Mouse (Mus musculus): ENCODE data around the gene Zfp219. TPM values are rescaled to one million over a fixed set of nuclear protein-coding genes. Genes with fewer than 3 reads are reported as not detected.
A peak's percentile ranks its signal among the peaks of the same experiment; 100 is the strongest.

Zfp219 gene
- polyA plus RNA-seq, 1 experiment from 2014 or later = 32.2 TPM

DNA sequence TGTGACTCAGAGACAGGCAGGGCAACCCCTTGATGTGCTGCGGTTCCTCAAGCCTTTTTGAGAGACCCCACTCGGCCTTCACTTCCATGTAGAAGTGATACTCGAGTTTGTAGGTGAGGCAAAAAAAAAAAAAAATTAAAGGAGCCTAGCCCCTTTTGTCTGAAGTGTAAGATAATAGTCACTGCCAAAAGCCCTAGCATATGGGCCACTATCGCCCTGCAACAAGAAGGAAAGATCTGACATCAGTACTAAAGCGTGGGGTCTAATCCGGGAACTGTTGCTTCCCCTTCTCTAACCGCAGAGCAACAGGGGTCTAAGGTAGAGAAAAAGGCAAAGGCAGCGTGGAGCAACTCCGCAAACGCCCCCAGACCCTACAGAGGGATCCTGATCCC is 36.7 kb downstream of the Zfp219 start:
- Histone ChIP-seq H3K9me3 (ENCODE audit: control insufficient read depth, low read length) (no peaks in the 10 kb centered on the region), H3K4me1 (replicated peaks; ENCODE audit: control insufficient read depth, insufficient read depth, low read length) (peaks cover 27% of the 10 kb centered on the region), H3K4me2 (ENCODE audit: low read length) (peak overlapping the region; percentile 83), H3K4me3 (replicated peaks; ENCODE audit: low read length) (peak overlapping the region; percentile 62), H3K27me3 (replicated peaks; ENCODE audit: control insufficient read depth, insufficient read depth, low read length) (no peaks in the 10 kb centered on the region), H3K9ac (replicated peaks; ENCODE audit: low read depth, low read length) (peak overlapping the region; percentile 89), H3K27ac (ENCODE audit: low read length) (peak overlapping the region; percentile 88), H3K36me3 (ENCODE audit: control insufficient read depth, insufficient read depth) (no peaks in the 10 kb centered on the region)
- WGBS = 6% methylated on average over 10 of the region's 10 CpGs
- no peak for ATAC-seq

DNA sequence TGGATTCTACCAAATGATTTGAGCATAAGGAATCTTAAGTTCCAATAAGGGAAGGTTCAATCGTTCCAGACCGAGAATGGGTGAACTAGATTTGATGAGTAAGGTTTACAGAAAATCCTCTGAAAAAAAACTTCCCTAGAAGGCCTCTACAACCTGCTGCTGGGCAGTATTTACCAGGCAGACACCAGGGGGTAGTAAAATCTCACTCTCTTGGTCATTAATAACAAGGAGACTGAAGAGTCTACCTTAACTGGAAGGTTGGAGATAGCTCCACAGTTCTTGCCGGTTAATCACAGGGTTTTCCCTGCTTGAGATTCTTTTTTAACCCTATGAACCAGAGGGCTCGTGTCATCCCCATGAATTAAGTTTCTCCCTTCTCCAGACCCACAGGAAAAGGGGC is 37.3 kb downstream of the Zfp219 start:
- 59% methylated on average over 4 of the region's 4 CpGs for WGBS
- Histone ChIP-seq H3K4me3 (replicated peaks; ENCODE audit: low read length) (no peak overlapping the region), H3K27me3 (replicated peaks; ENCODE audit: control insufficient read depth, insufficient read depth, low read length) (no peaks in the 10 kb centered on the region), H3K4me2 (ENCODE audit: low read length) (no peak overlapping the region), H3K9ac (replicated peaks; ENCODE audit: low read depth, low read length) (no peak overlapping the region), H3K4me1 (replicated peaks; ENCODE audit: control insufficient read depth, insufficient read depth, low read length) (peaks cover 27% of the 10 kb centered on the region), H3K36me3 (ENCODE audit: control insufficient read depth, insufficient read depth) (no peaks in the 10 kb centered on the region), H3K27ac (ENCODE audit: low read length) (no peak overlapping the region), H3K9me3 (ENCODE audit: control insufficient read depth, low read length) (no peaks in the 10 kb centered on the region)
- no peak for ATAC-seq

DNA sequence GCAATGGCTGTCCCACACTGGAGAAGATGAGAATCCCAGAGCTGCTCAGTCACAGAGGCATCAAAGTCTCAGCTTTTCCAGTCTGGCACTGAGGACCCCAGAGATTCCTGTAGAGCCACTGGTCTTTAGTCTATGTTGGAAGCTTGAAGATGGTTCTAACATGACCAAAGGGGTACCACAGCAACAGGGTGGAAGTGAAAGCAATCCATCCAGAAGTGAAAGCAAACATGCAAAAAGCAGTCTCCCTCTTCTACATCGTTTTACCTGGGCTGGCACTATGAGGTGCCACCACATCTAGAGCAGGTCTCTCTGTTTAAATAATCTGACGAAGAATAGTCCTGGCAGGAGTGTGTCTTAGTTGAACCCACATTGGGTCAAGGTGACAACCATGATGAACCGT is 41.3 kb downstream of the Zfp219 start:
- Histone ChIP-seq H3K4me3 (replicated peaks; ENCODE audit: low read length) (no peak overlapping the region), H3K27ac (ENCODE audit: low read length) (no peak overlapping the region), H3K9me3 (ENCODE audit: control insufficient read depth, low read length) (no peaks in the 10 kb centered on the region), H3K4me2 (ENCODE audit: low read length) (no peak overlapping the region), H3K9ac (replicated peaks; ENCODE audit: low read depth, low read length) (no peak overlapping the region), H3K27me3 (replicated peaks; ENCODE audit: control insufficient read depth, insufficient read depth, low read length) (no peaks in the 10 kb centered on the region), H3K36me3 (ENCODE audit: control insufficient read depth, insufficient read depth) (no peaks in the 10 kb centered on the region), H3K4me1 (replicated peaks; ENCODE audit: control insufficient read depth, insufficient read depth, low read length) (peaks cover 7% of the 10 kb centered on the region)
- 92% methylated on average over 3 of the region's 3 CpGs for WGBS
- no peak for ATAC-seq

DNA sequence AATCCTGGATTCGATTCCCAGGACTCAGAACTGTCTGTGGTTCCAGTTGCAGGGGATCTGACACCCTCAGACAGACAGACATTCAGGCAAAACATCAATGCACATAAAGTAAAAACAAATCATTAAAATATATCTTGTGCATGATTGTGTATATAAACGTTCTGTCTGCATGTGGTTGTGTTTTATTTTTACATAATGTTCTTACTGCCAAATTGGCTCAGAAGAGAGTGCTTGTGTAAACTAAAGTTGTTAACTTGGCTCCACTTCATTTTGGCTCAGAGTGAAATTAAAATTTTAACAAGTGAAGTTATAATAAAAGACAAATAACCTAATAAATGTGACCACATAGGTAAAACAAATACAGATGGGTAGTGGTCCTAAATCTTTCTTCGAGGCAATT is 53.1 kb downstream of the Zfp219 start:
- no peaks in the 10 kb centered on the region for H3K27me3 ChIP-seq (replicated peaks; ENCODE audit: control insufficient read depth, insufficient read depth, low read length)
- no peak overlapping the region for H3K4me2 ChIP-seq (ENCODE audit: low read length)
- ATAC-seq = no peak
- H3K9me3 ChIP-seq (ENCODE audit: control insufficient read depth, low read length) = no peaks in the 10 kb centered on the region
- H3K4me1 ChIP-seq (replicated peaks; ENCODE audit: control insufficient read depth, insufficient read depth, low read length) = no peaks in the 10 kb centered on the region
- no peak overlapping the region for H3K27ac ChIP-seq (ENCODE audit: low read length)
- H3K9ac ChIP-seq (replicated peaks; ENCODE audit: low read depth, low read length) = no peak overlapping the region
- WGBS = 62% methylated on average over 3 of the region's 3 CpGs
- H3K4me3 ChIP-seq (replicated peaks; ENCODE audit: low read length) = no peak overlapping the region
- no peaks in the 10 kb centered on the region for H3K36me3 ChIP-seq (ENCODE audit: control insufficient read depth, insufficient read depth)

- 83% methylated on average over 2 of the region's 2 CpGs for WGBS
- Histone ChIP-seq H3K27ac (ENCODE audit: low read length) (no peak overlapping the region), H3K4me1 (replicated peaks; ENCODE audit: control insufficient read depth, insufficient read depth, low read length) (no peaks in the 10 kb centered on the region), H3K36me3 (ENCODE audit: control insufficient read depth, insufficient read depth) (no peaks in the 10 kb centered on the region), H3K9ac (replicated peaks; ENCODE audit: low read depth, low read length) (no peak overlapping the region), H3K9me3 (ENCODE audit: control insufficient read depth, low read length) (no peaks in the 10 kb centered on the region), H3K27me3 (replicated peaks; ENCODE audit: control insufficient read depth, insufficient read depth, low read length) (no peaks in the 10 kb centered on the region), H3K4me2 (ENCODE audit: low read length) (no peak overlapping the region), H3K4me3 (replicated peaks; ENCODE audit: low read length) (no peak overlapping the region)
- no peak for ATAC-seq
Observed at GRCm38 (mm10) chr14:51960316-51960715, 60.2 kb downstream of the Zfp219 start.

Other genes starting within 250 kb of the Zfp219 start
- gene Ang4, start 247.1 kb downstream of the Zfp219 start, polyA plus RNA-seq (2015; fragmentation: Nextera tagmentation; extraction: Ambion mirVana) = not detected in 2 replicates
- not detected in 2 replicates for gene AY358078, start 220.7 kb downstream of the Zfp219 start, polyA plus RNA-seq (2015; fragmentation: Nextera tagmentation; extraction: Ambion mirVana)
- gene Ear6, start 167.0 kb downstream of the Zfp219 start, polyA plus RNA-seq (2015; fragmentation: Nextera tagmentation; extraction: Ambion mirVana) = not detected in 2 replicates
- 69.0 and 94.7 TPM in 2 replicates for gene Mettl17, start 135.9 kb downstream of the Zfp219 start, polyA plus RNA-seq (2015; fragmentation: Nextera tagmentation; extraction: Ambion mirVana)
- gene Slc39a2, start 127.8 kb downstream of the Zfp219 start, polyA plus RNA-seq (2015; fragmentation: Nextera tagmentation; extraction: Ambion mirVana) = 1.5 and 2.6 TPM in 2 replicates
- gene Ndrg2, start 106.6 kb downstream of the Zfp219 start, polyA plus RNA-seq (2015; fragmentation: Nextera tagmentation; extraction: Ambion mirVana) = 169 and 179 TPM in 2 replicates
- gene Tppp2, start 102.3 kb downstream of the Zfp219 start, polyA plus RNA-seq (2015; fragmentation: Nextera tagmentation; extraction: Ambion mirVana) = not detected in 2 replicates
- gene Rnase13, start 98.0 kb downstream of the Zfp219 start, polyA plus RNA-seq (2015; fragmentation: Nextera tagmentation; extraction: Ambion mirVana) = not detected in 2 replicates
- 58.5 and 70.4 TPM in 2 replicates for gene Arhgef40, start 36.0 kb downstream of the Zfp219 start, polyA plus RNA-seq (2015; fragmentation: Nextera tagmentation; extraction: Ambion mirVana)
- 0.67 and 0.81 TPM in 2 replicates for gene Tmem253, start 5.1 kb downstream of the Zfp219 start, polyA plus RNA-seq (2015; fragmentation: Nextera tagmentation; extraction: Ambion mirVana)
- not detected in 2 replicates for gene Olfr221, start 21.7 kb upstream of the Zfp219 start, polyA plus RNA-seq (2015; fragmentation: Nextera tagmentation; extraction: Ambion mirVana)
- 655 and 693 TPM in 2 replicates for gene Hnrnpc, start 83.3 kb upstream of the Zfp219 start, polyA plus RNA-seq (2015; fragmentation: Nextera tagmentation; extraction: Ambion mirVana)
- 48.2 and 54.5 TPM in 2 replicates for gene Rpgrip1, start 90.0 kb upstream of the Zfp219 start, polyA plus RNA-seq (2015; fragmentation: Nextera tagmentation; extraction: Ambion mirVana)
- gene Supt16, start 176.7 kb upstream of the Zfp219 start, polyA plus RNA-seq (2015; fragmentation: Nextera tagmentation; extraction: Ambion mirVana) = 55.8 and 67.3 TPM in 2 replicates
- 37.4 and 42.4 TPM in 2 replicates for gene Chd8, start 237.0 kb upstream of the Zfp219 start, polyA plus RNA-seq (2015; fragmentation: Nextera tagmentation; extraction: Ambion mirVana)